Mouse (Mus musculus): ENCODE data around the gene Nipal3. TPM values are rescaled to one million over a fixed set of nuclear protein-coding genes. Genes with fewer than 3 reads are reported as not detected.

Nipal3 gene
- total RNA-seq, 2 experiments from 2014 or later, result 36.4 to 44.5 TPM

GRCm38 (mm10) chr4:135401881-135402280 is 93.0 kb downstream of the Nipal3 start:
- intact Hi-C loops (cut with DNase I), result no loop called here
- DNase-seq (ENCODE audit: low spot score), result no peak

GRCm38 (mm10) chr4:135397991-135398390 is 96.8 kb downstream of the Nipal3 start, which contains the start of gene Ncmap:
Gene Ncmap, minus strand, starts transcription at chr4:135398227.
- intact Hi-C loops (cut with DNase I), result no loop called here
- no peak for DNase-seq (ENCODE audit: low spot score)

- no peak for DNase-seq (ENCODE audit: low spot score)
These were observed 97.3 kb downstream of the Nipal3 start for GRCm38 (mm10) chr4:135397551-135397950.

GRCm38 (mm10) chr4:135396303-135396702 is 98.5 kb downstream of the Nipal3 start:
- intact Hi-C loops (cut with DNase I), result no loop called here
- DNase-seq (ENCODE audit: low spot score), result no peak

More at GRCm38 (mm10) chr4:135397551-135397950, 97.3 kb downstream of the Nipal3 start:
- intact Hi-C loops (cut with DNase I), result no loop called here

Small RNA genes within 50 kb of the gene (microRNA-seq; reads per million reads assigned to microRNA genes)
- gene Gm25317 (not detected), gene Mir700 (403 reads per million, percentile 73 among the genes with 10 or more reads in this experiment)

Other genes starting within 250 kb of the Nipal3 start
- 100 to 1,000 TPM; 249 to 269 TPM for gene Clic4, start 222.2 kb downstream of the Nipal3 start, total RNA-seq (2021)
- 10 to 100 TPM; 58.8 to 62.3 TPM for gene Srrm1, start 141.7 kb downstream of the Nipal3 start, total RNA-seq (2021)
- under 1 TPM in 1 of 2 experiments, not detected in 1; 0.31 TPM for gene Ncmap, start 96.8 kb downstream of the Nipal3 start, total RNA-seq (2021)
- 10 to 100 TPM in 1 of 2 experiments, 1 to 10 TPM in 1; 9.7 to 11.5 TPM for gene Rcan3, start 61.2 kb downstream of the Nipal3 start, total RNA-seq (2021)
- gene Stpg1, start 248 bp downstream of the Nipal3 start, total RNA-seq (2021), result not detected
- gene Grhl3, start 78.6 kb upstream of the Nipal3 start, total RNA-seq (2021), result under 1 TPM in 1 of 2 experiments, not detected in 1; 0.11 TPM
- gene Ifnlr1, start 191.2 kb upstream of the Nipal3 start, total RNA-seq (2021), result 1 to 10 TPM; 2.8 TPM
- gene Il22ra1, start 233.1 kb upstream of the Nipal3 start, total RNA-seq (2021), result under 1 TPM; 0.13 to 0.28 TPM

Measured in heart, postnatal 25 days (tissue).